Mouse (Mus musculus) kidney, adult 9 months (tissue): ENCODE data around the gene Gadd45a.

Source experiments
- DNase-seq: peaks from one replicate; pipeline ENCODE4 v3.0.0; 2022

Gene Gadd45a

GRCm38 (mm10) chr6:67016520-67017111, 20.6 kb downstream of the Gadd45a start:
- no peak for DNase-seq

- no peak for DNase-seq
Observed at GRCm38 (mm10) chr6:67015739-67016519, 21.3 kb downstream of the Gadd45a start.

GRCm38 (mm10) chr6:67014679-67015075, 22.6 kb downstream of the Gadd45a start:
- peak; percentile 88 for DNase-seq

GRCm38 (mm10) chr6:67013949-67014678, 23.1 kb downstream of the Gadd45a start:
- peak; percentile 77 for DNase-seq

GRCm38 (mm10) chr6:67013293-67013948, 23.8 kb downstream of the Gadd45a start:
- DNase-seq: peak; percentile 82

GRCm38 (mm10) chr6:67011217-67011518, 26.1 kb downstream of the Gadd45a start:
- no peak for DNase-seq

GRCm38 (mm10) chr6:67010370-67011216, 26.7 kb downstream of the Gadd45a start:
- no peak for DNase-seq

- DNase-seq: no peak
Observed at GRCm38 (mm10) chr6:67009888-67010287, 27.4 kb downstream of the Gadd45a start.

- peak; percentile 83 for DNase-seq
Observed at GRCm38 (mm10) chr6:66999800-67000199, 37.5 kb downstream of the Gadd45a start.

- DNase-seq: peak; percentile 84
Observed at GRCm38 (mm10) chr6:66998645-66999044, 38.6 kb downstream of the Gadd45a start.

- no peak for DNase-seq
Observed at GRCm38 (mm10) chr6:66996257-66996656, 41.0 kb downstream of the Gadd45a start.

- no peak for DNase-seq
Observed at GRCm38 (mm10) chr6:66995825-66996224, 41.4 kb downstream of the Gadd45a start.

GRCm38 (mm10) chr6:66994981-66995380, 42.3 kb downstream of the Gadd45a start:
- no peak for DNase-seq

GRCm38 (mm10) chr6:66992786-66993185, 44.5 kb downstream of the Gadd45a start:
- DNase-seq: no peak

- peak; percentile 50 for DNase-seq
Observed at GRCm38 (mm10) chr6:66992232-66992631, 45.0 kb downstream of the Gadd45a start.

GRCm38 (mm10) chr6:66989518-66989917, 47.7 kb downstream of the Gadd45a start:
- DNase-seq: peak; percentile 61

- no peak for DNase-seq
Observed at GRCm38 (mm10) chr6:66989037-66989436, 48.2 kb downstream of the Gadd45a start.

GRCm38 (mm10) chr6:66988363-66988762, 48.9 kb downstream of the Gadd45a start:
- DNase-seq: no peak

GRCm38 (mm10) chr6:66987643-66988042, 49.6 kb downstream of the Gadd45a start:
- DNase-seq: no peak

GRCm38 (mm10) chr6:66986063-66986462, 51.2 kb downstream of the Gadd45a start:
- DNase-seq: no peak

- DNase-seq: no peak
Observed at GRCm38 (mm10) chr6:66985500-66985899, 51.8 kb downstream of the Gadd45a start.
